Mouse (Mus musculus) lung, postnatal 14 days (tissue): Measurements from ENCODE around the gene Gm1043.
A peak's percentile ranks its signal among the peaks of the same experiment; 100 is the strongest.

Source experiments
- DNase-seq: peaks from one replicate; pipeline ENCODE4 v3.0.0; 2021

Gm1043 gene

GRCm38 (mm10) chr5:37246138-37246910 is 161.2 kb downstream of the Gm1043 start:
- no peak for DNase-seq

GRCm38 (mm10) chr5:37247456-37247855 is 162.3 kb downstream of the Gm1043 start:
- DNase-seq: no peak

GRCm38 (mm10) chr5:37248870-37249269 is 163.7 kb downstream of the Gm1043 start:
- DNase-seq: no peak

- no peak for DNase-seq
Measured at GRCm38 (mm10) chr5:37251596-37251995, 166.4 kb downstream of the Gm1043 start.

GRCm38 (mm10) chr5:37252101-37252804 is 167.1 kb downstream of the Gm1043 start:
- DNase-seq: no peak

GRCm38 (mm10) chr5:37254523-37254922 is 169.4 kb downstream of the Gm1043 start:
- no peak for DNase-seq

GRCm38 (mm10) chr5:37256823-37257222 is 171.7 kb downstream of the Gm1043 start:
- no peak for DNase-seq

- DNase-seq: peak; percentile 19
Measured at GRCm38 (mm10) chr5:37257243-37257642, 172.1 kb downstream of the Gm1043 start.

GRCm38 (mm10) chr5:37261734-37262133 is 176.6 kb downstream of the Gm1043 start:
- DNase-seq: no peak

GRCm38 (mm10) chr5:37263816-37264215 is 178.6 kb downstream of the Gm1043 start:
- DNase-seq: no peak
